Mouse (Mus musculus): Measurements from ENCODE around the gene Nacc2. TPM values are rescaled to one million over a fixed set of nuclear protein-coding genes. Genes with fewer than 3 reads are reported as not detected.
A peak's percentile ranks its signal among the peaks of the same experiment; 100 is the strongest.

The Nacc2 gene
- polyA plus RNA-seq, 1 experiment from 2014 or later = 12.4 TPM

GRCm38 (mm10) chr2:26138252-26139033 lies 15.4 kb upstream of the Nacc2 start:
- Histone ChIP-seq H3K27me3 (no peaks in the 10 kb centered on the region), H3K36me3 (no peaks in the 10 kb centered on the region), H3K9ac (replicated peaks) (no peak overlapping the region), H3K27ac (replicated peaks) (no peak overlapping the region), H3K4me1 (peaks cover 23% of the 10 kb centered on the region), H3K4me2 (replicated peaks) (peak overlapping the region; percentile 96; the same call in 1 of the 2 replicates), H3K4me3 (peak overlapping the region; percentile 81; the same call in 1 of the 2 replicates), H3K9me3 (no peaks in the 10 kb centered on the region)
- no peak for ATAC-seq (replicated peaks)
- 84% methylated on average over 31 of the region's 31 CpGs for WGBS

DNA sequence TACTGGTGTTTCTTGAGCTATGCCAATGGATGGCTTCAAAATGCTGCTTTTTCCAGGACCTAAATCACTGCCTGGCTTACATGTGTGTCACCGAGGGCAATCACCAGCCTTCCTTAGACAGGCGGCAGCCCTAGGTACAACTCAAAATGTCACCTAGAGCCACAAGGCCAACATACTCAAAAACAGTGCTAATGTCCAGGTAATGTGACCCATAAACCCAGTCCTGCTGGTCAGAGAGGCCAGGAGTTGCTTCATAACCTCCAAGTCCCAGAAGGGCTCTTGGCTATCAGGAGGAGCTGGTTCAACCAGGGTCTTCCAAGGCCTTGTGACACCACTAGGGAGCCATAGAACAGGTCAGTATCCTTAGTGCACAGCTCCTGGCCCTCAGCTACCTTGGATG lies 11.6 kb upstream of the Nacc2 start:
- Histone ChIP-seq H3K9me3 (no peaks in the 10 kb centered on the region), H3K36me3 (no peaks in the 10 kb centered on the region), H3K27me3 (no peaks in the 10 kb centered on the region), H3K4me3 (no peak overlapping the region), H3K4me1 (peaks cover 32% of the 10 kb centered on the region), H3K27ac (replicated peaks) (no peak overlapping the region), H3K4me2 (replicated peaks) (no peak overlapping the region), H3K9ac (replicated peaks) (no peak overlapping the region)
- ATAC-seq (replicated peaks) = no peak
- 92% methylated on average over 2 of the region's 2 CpGs for WGBS

DNA sequence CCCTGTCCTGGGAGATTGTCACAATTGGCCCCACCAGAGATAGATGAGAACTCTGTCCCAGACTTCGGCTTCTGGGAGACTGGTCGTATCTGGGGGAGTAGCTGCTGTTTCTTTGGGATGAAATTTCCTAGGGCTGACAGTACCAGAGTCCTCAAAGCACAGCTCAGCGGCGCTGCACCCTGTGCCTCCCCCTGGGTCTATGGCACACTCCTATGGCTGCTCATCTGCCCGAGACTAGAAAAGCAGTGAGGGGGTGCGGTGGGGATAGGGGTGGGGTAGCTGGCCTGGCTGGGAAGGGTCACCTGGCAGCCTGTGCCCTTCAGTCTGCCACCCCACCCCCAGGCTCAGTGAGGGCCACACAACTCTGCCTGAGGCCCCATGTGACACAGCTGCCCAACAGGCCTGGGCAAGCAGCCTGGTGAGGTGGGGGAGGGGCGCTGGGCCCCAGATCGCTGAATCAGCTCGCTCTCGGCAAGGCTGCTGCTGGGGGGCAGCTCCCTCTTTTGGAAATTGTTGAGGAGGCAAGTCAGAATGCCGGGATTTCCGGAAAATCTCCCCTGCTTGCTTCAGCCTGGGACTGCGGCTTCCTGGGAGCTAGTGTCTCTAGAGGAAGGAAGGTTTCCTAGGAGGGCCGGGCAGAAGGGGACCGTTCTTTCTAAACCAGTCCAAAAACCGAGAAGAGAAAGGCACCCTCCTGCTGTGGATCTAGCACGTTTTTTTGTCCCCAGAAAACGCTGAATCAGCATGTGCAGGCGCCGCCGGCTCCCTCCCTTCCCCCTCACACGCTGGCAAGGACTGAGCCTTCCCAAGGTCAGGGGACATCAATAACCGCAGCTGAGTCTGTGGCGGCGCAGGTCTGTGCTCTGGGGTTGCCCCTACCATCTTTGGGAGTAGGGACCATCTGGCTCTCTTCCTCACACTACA lies 9.9 kb upstream of the Nacc2 start:
- Histone ChIP-seq H3K4me3 (peak overlapping the region; percentile 31), H3K36me3 (no peaks in the 10 kb centered on the region), H3K9me3 (no peaks in the 10 kb centered on the region), H3K27ac (replicated peaks) (peak overlapping the region; percentile 74), H3K4me2 (replicated peaks) (peak overlapping the region; percentile 56), H3K4me1 (peaks cover 19% of the 10 kb centered on the region), H3K27me3 (no peaks in the 10 kb centered on the region), H3K9ac (replicated peaks) (peak overlapping the region; percentile 50)
- WGBS = 5% methylated on average over 25 of the region's 25 CpGs
- ATAC-seq (replicated peaks) = peak; percentile 76

- no peaks in the 10 kb centered on the region for H3K9me3 ChIP-seq
- no peak overlapping the region for H3K4me3 ChIP-seq
- no peaks in the 10 kb centered on the region for H3K27me3 ChIP-seq
- H3K4me1 ChIP-seq = peaks cover 19% of the 10 kb centered on the region
- H3K9ac ChIP-seq (replicated peaks) = no peak overlapping the region
- H3K4me2 ChIP-seq (replicated peaks) = no peak overlapping the region
- no peak overlapping the region for H3K27ac ChIP-seq (replicated peaks)
- ATAC-seq (replicated peaks) = no peak
- WGBS = 83% methylated on average over 2 of the region's 2 CpGs
- H3K36me3 ChIP-seq = no peaks in the 10 kb centered on the region
Measured at GRCm38 (mm10) chr2:26131327-26131726, 8.3 kb upstream of the Nacc2 start.

DNA sequence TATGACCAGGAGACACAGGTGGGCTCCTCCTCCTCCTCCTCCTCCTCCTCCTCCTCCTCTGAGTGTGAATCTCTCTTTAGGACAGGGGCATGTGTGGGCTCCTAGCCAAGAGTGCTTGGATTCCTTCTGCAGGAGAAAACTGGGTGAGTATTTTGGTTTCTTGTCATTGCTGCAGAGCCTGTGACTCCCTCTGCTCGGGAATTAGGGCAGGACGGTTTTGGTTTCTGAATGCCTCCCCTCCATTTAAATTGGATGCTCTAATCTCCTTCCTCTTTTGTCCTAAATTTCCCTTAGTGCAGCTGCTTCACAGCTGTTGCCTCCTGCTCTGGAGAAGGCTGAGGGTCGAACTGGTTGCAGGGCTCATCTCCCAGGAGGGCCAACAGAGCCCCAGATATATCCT lies 6.9 kb upstream of the Nacc2 start:
- peaks cover 19% of the 10 kb centered on the region for H3K4me1 ChIP-seq
- no peaks in the 10 kb centered on the region for H3K36me3 ChIP-seq
- H3K27me3 ChIP-seq = no peaks in the 10 kb centered on the region
- no peaks in the 10 kb centered on the region for H3K9me3 ChIP-seq
- no peak overlapping the region for H3K9ac ChIP-seq (replicated peaks)
- no peak for ATAC-seq (replicated peaks)
- WGBS = 18% methylated on average over 3 of the region's 3 CpGs
- H3K4me3 ChIP-seq = no peak overlapping the region
- H3K4me2 ChIP-seq (replicated peaks) = no peak overlapping the region
- H3K27ac ChIP-seq (replicated peaks) = no peak overlapping the region

- no peaks in the 10 kb centered on the region for H3K36me3 ChIP-seq
- no peaks in the 10 kb centered on the region for H3K27me3 ChIP-seq
- no peaks in the 10 kb centered on the region for H3K9me3 ChIP-seq
- no peak overlapping the region for H3K4me2 ChIP-seq (replicated peaks)
- H3K4me1 ChIP-seq = peaks cover 19% of the 10 kb centered on the region
- ATAC-seq (replicated peaks) = no peak
- no peak overlapping the region for H3K9ac ChIP-seq (replicated peaks)
- H3K27ac ChIP-seq (replicated peaks) = no peak overlapping the region
- H3K4me3 ChIP-seq = no peak overlapping the region
- WGBS = 92% methylated on average over 2 of the region's 2 CpGs
Measured at GRCm38 (mm10) chr2:26129346-26129745, 6.3 kb upstream of the Nacc2 start.

DNA sequence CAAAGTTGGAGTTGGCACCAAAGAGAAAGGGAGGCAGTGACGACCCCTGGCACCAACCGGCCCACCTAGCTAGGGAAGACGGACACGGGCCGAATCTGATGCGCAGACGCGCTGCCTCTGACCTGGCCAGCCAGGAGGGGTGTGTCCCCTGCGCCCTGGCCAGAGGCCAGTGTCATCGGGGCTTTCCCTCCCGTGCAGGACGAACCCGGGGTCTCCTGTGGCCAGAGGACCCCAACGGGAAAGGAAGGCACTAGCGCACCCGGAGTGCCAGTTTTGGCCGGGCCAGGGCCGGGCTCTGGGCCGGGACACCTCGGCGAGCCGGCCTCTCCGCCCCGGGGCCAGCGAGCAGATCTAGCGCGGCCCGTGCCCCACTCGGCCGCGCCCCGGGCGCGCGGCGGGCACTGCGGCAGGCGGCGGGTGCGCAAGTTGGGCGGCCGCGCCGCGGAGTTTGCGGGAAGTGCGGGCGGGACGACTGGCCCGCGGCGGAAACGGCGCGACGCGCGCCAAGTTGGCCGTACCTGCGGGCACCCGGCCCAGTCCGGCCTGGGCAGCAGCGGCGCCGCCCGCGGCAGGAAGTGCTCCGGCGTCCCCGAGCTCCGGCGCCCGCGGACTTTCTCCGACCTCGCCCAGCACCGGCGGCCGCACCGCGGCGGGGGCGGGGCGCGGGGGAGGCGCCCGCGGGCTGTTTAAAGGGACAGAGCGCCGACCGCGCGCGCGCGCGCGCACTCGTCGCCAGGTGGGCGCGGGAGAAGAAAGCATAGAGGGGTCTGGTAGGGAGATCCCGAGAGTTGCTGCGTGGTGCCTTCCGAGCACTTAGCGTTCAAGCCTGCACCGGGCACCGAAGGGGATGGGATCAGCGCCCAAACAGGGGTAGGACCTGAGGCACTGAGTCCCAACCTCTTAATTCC lies 595 bp downstream of the Nacc2 start:
- peak; percentile 57 for ATAC-seq (replicated peaks)
- Histone ChIP-seq H3K4me3 (peak overlapping the region; percentile 80), H3K27ac (replicated peaks) (no peak overlapping the region), H3K9ac (replicated peaks) (peak overlapping the region; percentile 54), H3K36me3 (no peaks in the 10 kb centered on the region), H3K4me1 (peaks cover 24% of the 10 kb centered on the region), H3K9me3 (no peaks in the 10 kb centered on the region), H3K4me2 (replicated peaks) (peak overlapping the region; percentile 98), H3K27me3 (peaks cover 39% of the 10 kb centered on the region)
- WGBS = under 1% methylated on average over 89 of the region's 109 CpGs

DNA sequence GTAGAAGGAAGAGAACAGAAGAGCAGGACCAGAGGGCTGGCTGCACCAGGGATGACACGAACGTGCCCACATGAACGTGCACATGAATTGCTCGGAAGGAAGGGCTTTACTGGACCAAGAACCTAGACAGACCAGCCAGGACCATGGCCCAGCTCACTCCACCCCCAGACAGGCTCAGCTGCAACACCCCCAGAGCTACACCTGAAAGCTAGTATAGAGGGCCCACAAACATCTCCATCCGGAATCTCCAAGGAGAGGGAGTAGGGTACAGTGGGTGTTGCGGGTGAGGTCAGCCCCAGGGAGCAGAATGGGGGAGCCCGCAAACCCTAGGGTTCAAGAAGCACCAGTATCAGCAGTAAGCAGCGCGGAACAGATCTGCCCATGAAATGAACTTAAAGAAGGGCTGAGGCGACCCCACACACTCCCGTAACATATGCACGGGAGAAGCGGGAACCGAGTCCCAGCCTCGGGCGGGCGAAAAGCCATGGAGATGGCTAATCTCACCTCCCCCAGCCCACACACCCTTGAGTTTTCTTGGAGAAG lies 1.4 kb downstream of the Nacc2 start:
- Histone ChIP-seq H3K27me3 (peaks cover 39% of the 10 kb centered on the region), H3K27ac (replicated peaks) (no peak overlapping the region), H3K4me2 (replicated peaks) (peak overlapping the region; percentile 98), H3K4me1 (peaks cover 24% of the 10 kb centered on the region), H3K9me3 (no peaks in the 10 kb centered on the region), H3K4me3 (peak overlapping the region; percentile 80), H3K9ac (replicated peaks) (no peak overlapping the region), H3K36me3 (no peaks in the 10 kb centered on the region)
- no peak for ATAC-seq (replicated peaks)
- 22% methylated on average over 17 of the region's 17 CpGs for WGBS

GRCm38 (mm10) chr2:26119626-26120025 lies 3.4 kb downstream of the Nacc2 start:
- Histone ChIP-seq H3K9me3 (no peaks in the 10 kb centered on the region), H3K36me3 (no peaks in the 10 kb centered on the region), H3K27ac (replicated peaks) (no peak overlapping the region), H3K27me3 (peaks cover 39% of the 10 kb centered on the region), H3K4me2 (replicated peaks) (no peak overlapping the region), H3K9ac (replicated peaks) (no peak overlapping the region), H3K4me3 (no peak overlapping the region), H3K4me1 (peaks cover 24% of the 10 kb centered on the region)
- no peak for ATAC-seq (replicated peaks)
- WGBS = 76% methylated on average over 2 of the region's 2 CpGs

GRCm38 (mm10) chr2:26119310-26119592 lies 3.8 kb downstream of the Nacc2 start:
- no peaks in the 10 kb centered on the region for H3K36me3 ChIP-seq
- no peak overlapping the region for H3K4me3 ChIP-seq
- no peaks in the 10 kb centered on the region for H3K9me3 ChIP-seq
- H3K4me1 ChIP-seq = peaks cover 24% of the 10 kb centered on the region
- ATAC-seq (replicated peaks) = no peak
- 17% methylated on average over 2 of the region's 2 CpGs for WGBS
- peaks cover 39% of the 10 kb centered on the region for H3K27me3 ChIP-seq
- H3K27ac ChIP-seq (replicated peaks) = no peak overlapping the region
- H3K4me2 ChIP-seq (replicated peaks) = no peak overlapping the region
- no peak overlapping the region for H3K9ac ChIP-seq (replicated peaks)

DNA sequence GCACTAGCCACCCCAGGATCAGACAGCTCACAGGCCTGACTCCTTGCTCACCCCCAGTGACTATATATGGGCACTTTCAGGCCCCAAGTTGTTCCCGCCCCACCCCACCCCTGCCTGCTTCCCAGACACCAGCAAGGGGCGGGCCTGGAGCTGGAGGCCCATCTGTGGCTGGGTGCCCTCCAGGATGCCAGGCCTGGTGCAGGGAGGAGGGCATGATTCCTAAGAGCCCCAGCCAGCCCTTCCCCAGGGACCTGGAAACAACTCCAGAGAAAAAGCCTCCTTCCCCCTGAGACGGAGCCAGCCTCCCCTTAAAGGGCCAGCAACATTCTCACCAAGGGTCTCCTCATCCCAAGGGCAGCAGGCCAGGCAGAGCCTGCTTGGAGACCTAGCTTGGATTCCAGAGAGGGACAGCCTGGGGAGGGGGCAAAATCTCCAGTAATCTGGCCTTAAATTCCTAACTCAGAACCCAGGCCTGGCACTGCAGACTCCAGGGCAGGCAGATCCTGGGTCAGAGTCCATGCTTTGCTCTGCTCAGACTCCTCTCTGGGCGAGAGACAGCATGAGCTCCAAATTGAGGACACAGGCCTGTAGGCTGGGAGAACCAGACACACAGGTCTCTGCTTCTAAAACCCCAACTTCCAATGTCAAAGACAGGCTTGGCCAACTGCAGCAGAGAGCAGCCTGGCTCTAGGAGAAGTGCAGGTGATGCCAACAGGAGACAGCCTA lies 4.3 kb downstream of the Nacc2 start:
- H3K4me3 ChIP-seq = no peak overlapping the region
- 55% methylated on average over 4 of the region's 4 CpGs for WGBS
- peak overlapping the region; percentile 37; the same call in 1 of the 2 replicates for H3K27ac ChIP-seq (replicated peaks)
- peaks cover 37% of the 10 kb centered on the region for H3K27me3 ChIP-seq
- peaks cover 24% of the 10 kb centered on the region for H3K4me1 ChIP-seq
- 0 out of 2 replicates have a peak, but pooled peaks have one; percentile 34 for ATAC-seq (replicated peaks)
- no peaks in the 10 kb centered on the region for H3K9me3 ChIP-seq
- H3K9ac ChIP-seq (replicated peaks) = peak overlapping the region; percentile 10; the same call in 1 of the 2 replicates
- H3K4me2 ChIP-seq (replicated peaks) = no peak overlapping the region
- no peaks in the 10 kb centered on the region for H3K36me3 ChIP-seq

Measured in forebrain, embryonic 15.5 days (tissue).